Mouse (Mus musculus) thymus, adult 2 months (tissue): ENCODE measurements around the gene Cfap299.

Experiments
- CTCF ChIP-seq: fragments of 200-500 bp; IDR thresholded peaks from 2 replicates; pipeline ENCODE4 v1.5.1; 2012; ENCODE audit warnings: mild to moderate bottlenecking, control low read depth, low read length, moderate library complexity, borderline replicate concordance; ENCODE audit not compliant: control insufficient read depth, poor library complexity, insufficient read depth; ENCODE audit errors: extremely low read depth
- POLR2A ChIP-seq: fragments of 200-500 bp; IDR thresholded peaks from 2 replicates; pipeline ENCODE4 v1.6.1; 2012; ENCODE audit warnings: mild to moderate bottlenecking, low read length, control low read depth, moderate library complexity; ENCODE audit not compliant: control insufficient read depth, poor library complexity, insufficient read depth; ENCODE audit errors: extremely low read depth

- TF ChIP-seq CTCF, result no peak
- TF ChIP-seq POLR2A, result no peak
Measured at GRCm38 (mm10) chr5:98470052-98470451, 140.9 kb downstream of the Cfap299 start.
